16 mouse cellular contexts compared by ENCODE assay signal in genomic region chr6:37222947-37223510, GRCm38 (mm10).
DNase-seq lines count a peak whose midpoint lies in the region; ATAC-seq lines count a peak whose summit lies in the region.
"Had no signal": no experiment of that assay in that cellular context is flagged by ENCODE, and none has a peak within 500 bp of the region (broad histone marks: within the 10 kb centered on the region; RNA-seq: fewer than 3 reads in every experiment).

No protein-coding gene starts in this region.

- peak; percentile 71; the same call in 1 of the 2 replicates for ATAC-seq in heart, embryonic 12.5 days (ENCODE audit: insufficient number of reproducible peaks, low FRiP score)
- 0 out of 2 replicates have a peak, but pooled peaks have one; percentile 45 for ATAC-seq in midbrain, embryonic 13.5 days
- ATAC-seq in midbrain, embryonic 11.5 days (ENCODE audit: low FRiP score): no peak
- peak; percentile 58 to 59; a peak in 3 of 4 replicates for ATAC-seq in hematopoietic stem cell, adult 5-6 weeks (replicated peaks in 1 of 2; ENCODE audit: insufficient read depth in 1 of 2, low FRiP score in 2 of 2, low TSS enrichment in 1 of 2, low read depth in 1 of 2, poor library complexity in 2 of 2, severe bottlenecking in 2 of 2)

- no peaks in the 10 kb centered on the region for H3K27me3 ChIP-seq in heart, embryonic 12.5 days (replicated peaks)
- H3K27me3 ChIP-seq in midbrain, embryonic 13.5 days: no peaks in the 10 kb centered on the region
- H3K27me3 ChIP-seq in midbrain, embryonic 11.5 days (ENCODE audit: control insufficient read depth, insufficient read depth, low read length): no peaks in the 10 kb centered on the region
- H3K27me3 ChIP-seq in splenic B cell, adult 2 months (ENCODE audit: control insufficient read depth, insufficient read depth, low read length, poor library complexity, severe bottlenecking): no peaks in the 10 kb centered on the region

- H3K4me3 ChIP-seq in heart, embryonic 12.5 days: no peak overlapping the region
- H3K4me3 ChIP-seq in midbrain, embryonic 13.5 days (replicated peaks): no peak overlapping the region
- no peak overlapping the region for H3K4me3 ChIP-seq in midbrain, embryonic 11.5 days (ENCODE audit: low read depth, low read length)
- H3K4me3 ChIP-seq: hindbrain, embryonic 10.5 days; left cerebral cortex, adult 2 months had no signal

- H3K36me3 ChIP-seq in heart, embryonic 12.5 days: no peaks in the 10 kb centered on the region
- no peaks in the 10 kb centered on the region for H3K36me3 ChIP-seq in midbrain, embryonic 13.5 days
- H3K36me3 ChIP-seq in midbrain, embryonic 11.5 days (ENCODE audit: control insufficient read depth, insufficient read depth, low read length): no peaks in the 10 kb centered on the region
- no peaks in the 10 kb centered on the region for H3K36me3 ChIP-seq in splenic B cell, adult 2 months (ENCODE audit: control insufficient read depth, insufficient read depth, low read length, poor library complexity, severe bottlenecking)
- H3K36me3 ChIP-seq: hindbrain, embryonic 10.5 days had no signal

- WGBS in heart, embryonic 12.5 days: 44% methylated on average over 7 of the region's 7 CpGs
- 56% methylated on average over 7 of the region's 7 CpGs for WGBS in midbrain, embryonic 13.5 days
- 48% methylated on average over 5 of the region's 7 CpGs for WGBS in midbrain, embryonic 11.5 days

- no peak overlapping the region for H3K4me2 ChIP-seq in heart, embryonic 12.5 days
- no peak overlapping the region for H3K4me2 ChIP-seq in midbrain, embryonic 13.5 days (replicated peaks)
- H3K4me2 ChIP-seq in midbrain, embryonic 11.5 days: no peak overlapping the region
- H3K4me2 ChIP-seq: heart, embryonic 11.5 days had no signal

- no peaks in the 10 kb centered on the region for H3K9me3 ChIP-seq in heart, embryonic 12.5 days (replicated peaks)
- no peaks in the 10 kb centered on the region for H3K9me3 ChIP-seq in midbrain, embryonic 13.5 days
- no peaks in the 10 kb centered on the region for H3K9me3 ChIP-seq in midbrain, embryonic 11.5 days (ENCODE audit: control insufficient read depth, low read length)
- H3K9me3 ChIP-seq: hindbrain, embryonic 10.5 days had no signal

- H3K4me1 ChIP-seq in heart, embryonic 12.5 days (replicated peaks): peaks cover 25% of the 10 kb centered on the region
- H3K4me1 ChIP-seq in midbrain, embryonic 13.5 days (replicated peaks): peaks cover 7% of the 10 kb centered on the region
- peaks cover 3% of the 10 kb centered on the region; the same call in 1 of the 2 replicates for H3K4me1 ChIP-seq in midbrain, embryonic 11.5 days (ENCODE audit: control insufficient read depth, insufficient read depth, low read length)

- DNase-seq in heart, postnatal 25 days (ENCODE audit: low spot score): no peak
- no peak for DNase-seq in midbrain, embryonic 11.5 days (ENCODE audit: low spot score, missing footprints)
- DNase-seq in splenic B cell, adult 2 months (ENCODE audit: low read depth, low spot score): peak; percentile 32
- no peak for DNase-seq in frontal cortex, postnatal 36 days (ENCODE audit: low spot score in 2 of 2)
- DNase-seq: adrenal gland, adult 8-10 months; cerebellum, postnatal 10 days; gastrocnemius, postnatal 10 days; kidney, adult 9 months; thymus, postnatal 25 days had no signal

- intact Hi-C loops in heart, postnatal 25 days (cut with DNase I): no loop called here

- no peak overlapping the region for H3K9ac ChIP-seq in heart, embryonic 12.5 days
- no peak overlapping the region for H3K9ac ChIP-seq in midbrain, embryonic 13.5 days (replicated peaks)
- no peak overlapping the region for H3K9ac ChIP-seq in midbrain, embryonic 11.5 days (ENCODE audit: low read length)

- H3K27ac ChIP-seq in heart, embryonic 12.5 days (ENCODE audit: poor library complexity, severe bottlenecking): no peak overlapping the region
- H3K27ac ChIP-seq in midbrain, embryonic 13.5 days: no peak overlapping the region
- no peak overlapping the region for H3K27ac ChIP-seq in midbrain, embryonic 11.5 days (ENCODE audit: low read depth, low read length)
- H3K27ac ChIP-seq: hindbrain, embryonic 10.5 days; left cerebral cortex, adult 2 months; stomach, postnatal 0 days had no signal
